Mouse (Mus musculus): ENCODE results near the gene Rubcnl.

GRCm38 (mm10) chr14:75020581-75021253 is 4.9 kb downstream of the Rubcnl start:
- no peak for TF ChIP-seq CTCF (IDR thresholded peaks at IDR 0.05)
- TF ChIP-seq POLR2A (IDR thresholded peaks at IDR 0.05; ENCODE audit: insufficient read depth, low read depth, low read length), result no peak
- TF ChIP-seq EP300 (IDR thresholded peaks at IDR 0.05; ENCODE audit: insufficient read depth, low read depth, low read length), result no peak
